Mouse (Mus musculus): ENCODE measurements around the gene Pold4. TPM values are rescaled to one million over a fixed set of nuclear protein-coding genes. Genes with fewer than 3 reads are reported as not detected.

Pold4 gene
- polyA plus RNA-seq, 1 experiment from 2014 or later = 49.5 TPM

GRCm38 (mm10) chr19:4193129-4193528, 38.6 kb upstream of the Pold4 start:
- no peak for TF ChIP-seq CTCF (IDR thresholded peaks at IDR 0.05)
- no peaks in the 10 kb centered on the region for H3K27me3 ChIP-seq
- ATAC-seq (no peak), DNase-seq (ENCODE audit: low read depth, low spot score) (no peak)
- in situ Hi-C loops (cut with MboI; ENCODE audit: low pct_unique_long_range_greater_than_20kb) = no loop called here
- ChIA-PET POLR2A (interaction anchor here (1.0 to 2.1 kb wide), 4 partner anchors 8 to 63 kb away, joined by 4 to 16 read pairs (median 6); partner anchors contain the start of genes AC109138.7, Clcf1 and Rad9a), CTCF (interaction anchor here (1.0 to 2.8 kb wide), 4 partner anchors 19 to 35 kb away, joined by 3 to 6 read pairs (median 4); no protein-coding TSS in a partner anchor)

DNA sequence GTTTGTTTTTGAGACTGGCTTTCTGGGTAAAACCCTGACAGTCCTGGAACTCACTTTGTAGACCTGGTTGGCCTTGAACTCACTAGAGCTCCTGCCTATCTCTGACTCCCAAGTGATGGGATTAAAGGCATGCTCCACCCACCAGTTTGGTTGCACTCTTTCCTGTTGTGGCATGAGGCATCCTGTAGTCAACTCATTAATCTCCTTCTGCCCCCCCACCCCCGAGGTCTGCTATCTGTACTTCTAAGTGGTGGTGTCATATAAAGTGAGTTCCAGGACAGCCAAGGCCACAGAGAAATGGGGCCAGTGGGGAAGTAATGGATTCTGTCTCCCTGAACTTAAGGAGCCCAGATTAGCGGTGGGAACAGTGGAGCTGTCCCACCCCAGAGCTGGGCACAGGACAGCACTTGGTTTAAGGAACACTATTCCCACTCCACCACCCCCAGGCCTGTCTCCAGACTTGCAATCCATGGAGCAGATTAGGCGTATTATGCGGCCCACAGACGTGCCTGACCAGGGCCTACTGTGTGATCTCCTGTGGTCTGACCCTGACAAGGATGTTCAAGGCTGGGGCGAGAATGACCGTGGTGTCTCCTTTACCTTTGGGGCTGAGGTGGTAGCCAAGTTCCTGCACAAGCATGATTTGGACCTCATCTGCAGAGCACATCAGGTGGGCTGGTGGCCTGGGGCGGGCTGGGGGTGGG, 37.5 kb upstream of the Pold4 start:
- no peak for TF ChIP-seq CTCF (IDR thresholded peaks at IDR 0.05)
- ATAC-seq (no peak), DNase-seq (ENCODE audit: low read depth, low spot score) (no peak)
- ChIA-PET CTCF (interaction anchor here (1.0 kb wide), 1 partner anchor 34 kb away, joined by 3 read pairs; no protein-coding TSS in a partner anchor), POLR2A (interaction anchor here (1.0 kb wide), 1 partner anchor 24 kb away, joined by 4 read pairs; no protein-coding TSS in a partner anchor)
- no peaks in the 10 kb centered on the region for H3K27me3 ChIP-seq
- in situ Hi-C loops (cut with MboI; ENCODE audit: low pct_unique_long_range_greater_than_20kb) = no loop called here

DNA sequence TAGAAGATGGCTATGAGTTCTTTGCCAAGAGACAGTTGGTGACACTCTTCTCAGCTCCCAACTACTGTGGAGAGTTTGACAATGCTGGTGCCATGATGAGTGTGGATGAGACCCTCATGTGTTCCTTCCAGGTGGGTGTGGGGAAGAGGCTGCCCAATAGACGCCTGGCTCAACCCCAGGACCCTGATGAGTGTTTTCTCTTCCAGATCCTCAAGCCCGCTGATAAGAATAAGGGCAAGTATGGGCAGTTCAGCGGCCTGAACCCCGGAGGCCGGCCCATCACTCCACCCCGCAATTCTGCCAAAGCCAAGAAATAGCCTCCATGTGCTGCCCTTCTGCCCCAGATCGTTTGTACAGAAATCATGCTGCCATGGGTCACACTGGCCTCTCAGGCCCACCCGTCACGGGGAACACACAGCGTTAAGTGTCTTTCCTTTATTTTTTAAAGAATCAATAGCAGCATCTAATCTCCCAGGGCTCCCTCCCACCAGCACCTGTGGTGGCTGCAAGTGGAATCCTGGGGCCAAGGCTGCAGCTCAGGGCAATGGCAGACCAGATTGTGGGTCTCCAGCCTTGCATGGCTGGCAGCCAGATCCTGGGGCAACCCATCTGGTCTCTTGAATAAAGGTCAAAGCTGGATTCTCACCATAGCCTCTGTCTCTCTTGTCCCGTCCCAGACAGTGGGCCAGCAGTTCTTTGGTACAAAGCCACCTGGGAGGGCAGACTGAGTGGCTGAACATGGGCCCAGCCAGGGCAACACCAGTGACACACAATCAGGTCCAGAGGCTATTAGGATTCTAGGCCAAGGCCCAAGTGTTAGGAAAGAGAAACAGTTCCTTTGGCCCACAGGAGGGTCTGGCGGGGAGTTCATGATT, 36.7 kb upstream of the Pold4 start:
- ChIA-PET CTCF (interaction anchor here (0.9 to 1.3 kb wide), 2 partner anchors 54 to 73 kb away, joined by 3 to 4 read pairs; no protein-coding TSS in a partner anchor), POLR2A (interaction anchor here (0.6 to 3.6 kb wide), 4 partner anchors 25 to 69 kb away, joined by 3 to 22 read pairs (median 6); partner anchors contain the start of genes Aip and Ptprcap)
- in situ Hi-C loops (cut with MboI; ENCODE audit: low pct_unique_long_range_greater_than_20kb) = no loop called here
- DNase-seq (ENCODE audit: low read depth, low spot score) = no peak
- no peak for ATAC-seq
- no peak for TF ChIP-seq CTCF (IDR thresholded peaks at IDR 0.05)
- H3K27me3 ChIP-seq = no peaks in the 10 kb centered on the region

GRCm38 (mm10) chr19:4196048-4196447, 35.7 kb upstream of the Pold4 start:
- ChIA-PET CTCF (interaction anchor here (1.1 to 2.1 kb wide), 5 partner anchors 11 to 74 kb away, joined by 3 to 11 read pairs (median 4); no protein-coding TSS in a partner anchor), POLR2A (interaction anchor here (0.6 to 3.6 kb wide), 9 partner anchors 12 to 70 kb away, joined by 3 to 22 read pairs (median 3); partner anchors contain the start of genes Aip and Ptprcap)
- no peak for TF ChIP-seq CTCF (IDR thresholded peaks at IDR 0.05)
- in situ Hi-C loops (cut with MboI; ENCODE audit: low pct_unique_long_range_greater_than_20kb) = no loop called here
- no peaks in the 10 kb centered on the region for H3K27me3 ChIP-seq
- no peak for ATAC-seq
- no peak for DNase-seq (ENCODE audit: low read depth, low spot score)

DNA sequence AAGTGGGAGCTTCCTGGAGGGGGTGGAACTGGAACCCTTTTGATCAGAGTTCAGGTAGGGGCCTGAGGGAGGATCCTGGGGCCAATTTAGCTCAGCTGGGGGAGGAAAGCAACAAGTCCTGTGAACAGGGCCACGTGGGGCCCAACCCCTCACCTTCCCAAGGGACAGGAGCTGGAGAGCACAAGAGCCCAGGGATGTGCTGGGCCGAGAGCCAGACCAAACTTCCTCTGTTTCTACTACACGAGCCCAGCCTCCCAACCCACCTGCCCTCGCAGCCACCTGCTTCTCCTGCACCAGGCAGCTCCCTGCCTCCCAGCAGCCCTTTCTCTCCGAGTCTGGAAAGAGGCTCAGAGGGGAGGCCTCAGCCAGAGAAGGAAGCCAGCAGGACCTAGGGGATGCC, 35.2 kb upstream of the Pold4 start:
- no peak for DNase-seq (ENCODE audit: low read depth, low spot score)
- in situ Hi-C loops (cut with MboI; ENCODE audit: low pct_unique_long_range_greater_than_20kb) = no loop called here

DNA sequence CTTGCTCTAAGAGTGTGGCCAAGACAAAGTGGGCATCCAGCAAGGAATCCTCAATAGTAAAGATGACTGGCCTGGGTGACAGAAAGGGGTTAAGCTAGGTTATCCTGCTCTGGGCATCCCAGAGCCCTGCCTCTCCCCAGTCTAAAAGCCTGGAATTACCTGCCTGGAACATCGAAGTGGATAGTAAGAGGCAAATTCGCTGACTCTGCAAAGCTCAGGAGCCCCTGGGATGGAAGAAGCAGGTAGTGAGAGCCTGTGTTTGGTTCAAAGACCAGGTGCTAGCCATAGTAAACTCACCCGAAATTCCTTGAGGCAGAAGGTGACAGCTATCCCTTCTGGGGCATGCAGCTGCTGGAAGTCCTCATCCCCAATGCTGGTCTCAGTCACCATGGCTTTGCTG, 34.5 kb upstream of the Pold4 start:
- ATAC-seq = no peak
- no peak for DNase-seq (ENCODE audit: low read depth, low spot score)
- no peak for TF ChIP-seq CTCF (IDR thresholded peaks at IDR 0.05)
- ChIA-PET CTCF (interaction anchor here (1.1 to 2.1 kb wide), 5 partner anchors 10 to 97 kb away, joined by 3 to 11 read pairs (median 3); partner anchors contain the start of gene Pitpnm1), POLR2A (interaction anchor here (0.9 to 3.6 kb wide), 6 partner anchors 10 to 71 kb away, joined by 3 to 22 read pairs (median 4); partner anchors contain the start of gene Aip)
- H3K27me3 ChIP-seq = no peaks in the 10 kb centered on the region
- in situ Hi-C loops (cut with MboI; ENCODE audit: low pct_unique_long_range_greater_than_20kb) = no loop called here

More for the DNA sequence above, 35.2 kb upstream of the Pold4 start:
- ATAC-seq = no peak
- ChIA-PET POLR2A (interaction anchor here (0.9 to 3.6 kb wide), 8 partner anchors 11 to 71 kb away, joined by 3 to 22 read pairs (median 4); partner anchors contain the start of gene Aip), CTCF (interaction anchor here (1.1 to 2.1 kb wide), 5 partner anchors 11 to 74 kb away, joined by 3 to 11 read pairs (median 4); no protein-coding TSS in a partner anchor)
- no peak for TF ChIP-seq CTCF (IDR thresholded peaks at IDR 0.05)
- no peaks in the 10 kb centered on the region for H3K27me3 ChIP-seq

- DNase-seq (ENCODE audit: low read depth, low spot score) (peak; percentile 68), ATAC-seq (peak; percentile 40)
- no peak for TF ChIP-seq CTCF (IDR thresholded peaks at IDR 0.05)
- in situ Hi-C loops (cut with MboI; ENCODE audit: low pct_unique_long_range_greater_than_20kb) = loop anchor here (5.0 kb wide), 2 partner anchors 46 to 79 kb away; no protein-coding TSS in a partner anchor
- no peaks in the 10 kb centered on the region for H3K27me3 ChIP-seq
- POLR2A ChIA-PET = interaction anchor here (0.7 to 2.9 kb wide), 14 partner anchors 9 to 132 kb away, joined by 3 to 16 read pairs (median 4); partner anchors contain the start of gene Ppp1ca
- CTCF ChIA-PET = interaction anchor here (0.9 to 2.2 kb wide), 11 partner anchors 9 to 102 kb away, joined by 3 to 9 read pairs (median 4); partner anchors contain the start of gene Aip
Measured at GRCm38 (mm10) chr19:4201291-4201909, 30.3 kb upstream of the Pold4 start, which contains the start of gene Rad9a. Gene Rad9a, minus strand, starts transcription at chr19:4201662.

- POLR2A ChIA-PET = interaction anchor here (0.9 to 2.9 kb wide), 10 partner anchors 9 to 133 kb away, joined by 3 to 16 read pairs (median 4); partner anchors contain the start of gene Ppp1ca
- ATAC-seq (no peak), DNase-seq (ENCODE audit: low read depth, low spot score) (no peak)
- CTCF ChIA-PET = interaction anchor here (0.9 to 2.2 kb wide), 7 partner anchors 15 to 103 kb away, joined by 3 to 9 read pairs (median 4); partner anchors contain the start of gene Aip
- in situ Hi-C loops (cut with MboI; ENCODE audit: low pct_unique_long_range_greater_than_20kb) = loop anchor here (5.0 kb wide), 2 partner anchors 45 to 80 kb away; no protein-coding TSS in a partner anchor
- H3K27me3 ChIP-seq = no peaks in the 10 kb centered on the region
- no peak for TF ChIP-seq CTCF (IDR thresholded peaks at IDR 0.05)
Measured at GRCm38 (mm10) chr19:4202149-4202548, 29.6 kb upstream of the Pold4 start.

DNA sequence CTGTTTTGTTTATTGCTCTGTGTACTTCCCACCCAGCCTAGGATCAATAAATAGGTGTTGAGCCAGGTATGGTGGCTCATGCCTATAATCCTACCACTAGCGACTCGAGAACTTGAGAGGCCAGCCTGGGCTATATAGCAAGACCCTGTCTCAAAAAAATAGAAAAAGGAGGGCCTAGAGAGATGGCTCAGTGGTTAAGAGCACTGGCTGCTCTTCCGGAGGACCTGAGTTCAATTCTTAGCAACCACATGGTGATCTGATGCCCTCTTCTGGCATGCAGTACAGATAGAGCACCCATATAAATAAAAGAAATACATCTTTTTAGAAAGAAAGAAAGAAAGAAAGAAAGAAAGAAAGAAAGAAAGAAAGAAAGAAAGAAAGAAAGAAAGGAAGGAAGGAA, 28.6 kb upstream of the Pold4 start:
- ChIA-PET POLR2A (no interaction called here), CTCF (no interaction called here)
- no peak for TF ChIP-seq CTCF (IDR thresholded peaks at IDR 0.05)
- in situ Hi-C loops (cut with MboI; ENCODE audit: low pct_unique_long_range_greater_than_20kb) = loop anchor here (5.0 kb wide), 2 partner anchors 44 to 81 kb away; no protein-coding TSS in a partner anchor
- DNase-seq (ENCODE audit: low read depth, low spot score) = no peak
- ATAC-seq = no peak
- no peaks in the 10 kb centered on the region for H3K27me3 ChIP-seq
